Mouse (Mus musculus) CD4-positive, CD25-positive, alpha-beta regulatory T cell, adult 4 months (primary cell): ENCODE measurements around the gene Gm20924. TPM values are rescaled to one million over a fixed set of nuclear protein-coding genes. Genes with fewer than 3 reads are reported as not detected.
"Not testable (repeated sequence)": the region's sequence is repeated elsewhere in the genome, so short reads cannot be mapped to it uniquely, and the experiment has no call there.

Experiments
- ATAC-seq: one replicate; pipeline ENCODE4 v1.8.0; 2017
- polyA plus RNA-seq, 2 experiments: library from polyadenylated mRNA; unstranded; fragments of 100-300 nt; shearing (Covaris generic); gene quantifications; one replicate each; pipeline ENCODE4 v1.2.1; 2017

Gene Gm20924
- polyA plus RNA-seq: not detected

DNA sequence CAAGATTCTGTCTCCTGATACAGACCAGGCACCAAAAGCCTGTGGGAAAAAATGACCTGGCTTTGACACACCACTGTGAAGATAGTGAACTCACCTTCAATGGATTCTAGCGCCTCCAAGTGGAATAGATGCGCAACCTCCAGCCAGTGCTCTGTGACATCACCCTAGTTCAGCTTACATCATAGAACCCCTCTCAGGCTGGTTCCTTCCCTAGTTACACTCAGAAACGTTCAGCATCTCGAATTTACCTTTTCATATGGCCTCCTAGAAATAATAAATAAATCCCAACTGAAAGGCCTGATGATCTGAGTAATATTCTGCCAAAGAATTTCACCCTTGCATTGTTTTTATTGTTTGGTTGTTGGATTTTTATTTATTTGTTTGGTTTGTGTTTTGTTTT lies at the start of gene Gm20924:
TSS of gene Gm20924 (minus strand) at position 101 of the 400 bp plus-strand sequence.
- ATAC-seq: not testable (repeated sequence)

Other genes with a start within 250 kb of the Gm20924 start
- gene Gm20736, start 170.2 kb upstream of the Gm20924 start, polyA plus RNA-seq: not detected